Mouse (Mus musculus) lung, postnatal 0 days (tissue): ENCODE data around the gene Cntn4.

ENCODE experiments used
- CTCF ChIP-seq: IDR thresholded peaks from 2 replicates; pipeline ENCODE4 v1.5.1; 2016; ENCODE audit warnings: antibody characterized with exemption, mild to moderate bottlenecking
- EP300 ChIP-seq: IDR thresholded peaks from 2 replicates; pipeline ENCODE4 v1.6.1; 2016; ENCODE audit warnings: antibody characterized with exemption, mild to moderate bottlenecking, control low read depth

GRCm38 (mm10) chr6:105674276-105674675 lies 3.2 kb upstream of the Cntn4 start:
- TF ChIP-seq CTCF, result no peak
- TF ChIP-seq EP300, result no peak
